Mouse (Mus musculus): ENCODE measurements around the gene Etv6. TPM values are rescaled to one million over a fixed set of nuclear protein-coding genes. Genes with fewer than 3 reads are reported as not detected.
A peak's percentile ranks its signal among the peaks of the same experiment; 100 is the strongest.

Gene Etv6
- polyA plus RNA-seq, 1 experiment from 2014 or later = 12.6 TPM

GRCm38 (mm10) chr6:134243546-134243945 lies 208.0 kb downstream of the Etv6 start:
- peaks cover 5% of the 10 kb centered on the region; the same call in 1 of the 2 replicates for H3K4me1 ChIP-seq (replicated peaks; ENCODE audit: control insufficient read depth, insufficient read depth, low read length)
- peaks cover 18% of the 10 kb centered on the region for H3K36me3 ChIP-seq (ENCODE audit: control insufficient read depth, insufficient read depth, low read length)
- peak; percentile 71 for ATAC-seq (ENCODE audit: low read depth)
- H3K4me2 ChIP-seq (ENCODE audit: low read depth, low read length) = peak overlapping the region; percentile 9; the same call in 1 of the 2 replicates
- H3K27ac ChIP-seq (ENCODE audit: low read length) = peak overlapping the region; percentile 68
- H3K9ac ChIP-seq (ENCODE audit: low read length) = no peak overlapping the region
- 68% methylated on average over 4 of the region's 4 CpGs for WGBS
- no peak overlapping the region for H3K4me3 ChIP-seq (ENCODE audit: low read length)
- H3K9me3 ChIP-seq (ENCODE audit: control insufficient read depth, low read length) = no peaks in the 10 kb centered on the region
- no peaks in the 10 kb centered on the region for H3K27me3 ChIP-seq (ENCODE audit: control insufficient read depth, insufficient read depth, low read depth, low read length)

DNA sequence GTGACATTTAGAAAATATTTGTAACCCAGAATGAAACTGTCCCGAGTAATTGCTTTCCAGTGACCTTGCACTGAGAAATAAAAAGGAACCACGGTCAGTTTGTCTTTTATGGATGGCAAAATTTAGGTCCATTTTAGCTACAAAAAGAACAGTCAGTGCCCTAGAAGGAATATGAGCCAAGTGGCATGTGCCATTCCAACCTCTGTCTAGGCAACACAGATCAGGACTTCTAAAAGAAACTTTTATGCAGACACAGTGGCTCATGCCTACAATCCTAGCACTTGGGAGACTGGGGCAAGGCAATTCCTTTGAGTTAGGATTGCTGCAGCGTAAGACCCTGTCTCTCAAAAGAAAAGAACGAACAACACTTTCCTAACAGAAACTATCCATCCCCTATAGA lies 208.6 kb downstream of the Etv6 start:
- no peaks in the 10 kb centered on the region for H3K9me3 ChIP-seq (ENCODE audit: control insufficient read depth, low read length)
- H3K9ac ChIP-seq (ENCODE audit: low read length) = no peak overlapping the region
- no peak overlapping the region for H3K4me3 ChIP-seq (ENCODE audit: low read length)
- no peak overlapping the region for H3K4me2 ChIP-seq (ENCODE audit: low read depth, low read length)
- H3K27me3 ChIP-seq (ENCODE audit: control insufficient read depth, insufficient read depth, low read depth, low read length) = no peaks in the 10 kb centered on the region
- no peak for ATAC-seq (ENCODE audit: low read depth)
- peaks cover 24% of the 10 kb centered on the region for H3K36me3 ChIP-seq (ENCODE audit: control insufficient read depth, insufficient read depth, low read length)
- WGBS = 88% methylated on average over 4 of the region's 4 CpGs
- peaks cover 5% of the 10 kb centered on the region; the same call in 1 of the 2 replicates for H3K4me1 ChIP-seq (replicated peaks; ENCODE audit: control insufficient read depth, insufficient read depth, low read length)
- peak overlapping the region; percentile 44 for H3K27ac ChIP-seq (ENCODE audit: low read length)

- ATAC-seq (ENCODE audit: low read depth) = no peak
- H3K9ac ChIP-seq (ENCODE audit: low read length) = no peak overlapping the region
- peaks cover 16% of the 10 kb centered on the region for H3K36me3 ChIP-seq (ENCODE audit: control insufficient read depth, insufficient read depth, low read length)
- peaks cover 5% of the 10 kb centered on the region; the same call in 1 of the 2 replicates for H3K4me1 ChIP-seq (replicated peaks; ENCODE audit: control insufficient read depth, insufficient read depth, low read length)
- H3K27me3 ChIP-seq (ENCODE audit: control insufficient read depth, insufficient read depth, low read depth, low read length) = no peaks in the 10 kb centered on the region
- H3K27ac ChIP-seq (ENCODE audit: low read length) = peak overlapping the region; percentile 27; the same call in 1 of the 2 replicates
- WGBS = 36% methylated on average over 2 of the region's 2 CpGs
- H3K4me3 ChIP-seq (ENCODE audit: low read length) = no peak overlapping the region
- no peaks in the 10 kb centered on the region for H3K9me3 ChIP-seq (ENCODE audit: control insufficient read depth, low read length)
- H3K4me2 ChIP-seq (ENCODE audit: low read depth, low read length) = no peak overlapping the region
Measured at GRCm38 (mm10) chr6:134246109-134246508, 210.6 kb downstream of the Etv6 start.

- no peak for ATAC-seq (ENCODE audit: low read depth)
- no peak overlapping the region for H3K4me2 ChIP-seq (ENCODE audit: low read depth, low read length)
- H3K4me1 ChIP-seq (replicated peaks; ENCODE audit: control insufficient read depth, insufficient read depth, low read length) = peaks cover 5% of the 10 kb centered on the region; the same call in 1 of the 2 replicates
- no peak overlapping the region for H3K27ac ChIP-seq (ENCODE audit: low read length)
- no peak overlapping the region for H3K4me3 ChIP-seq (ENCODE audit: low read length)
- no peak overlapping the region for H3K9ac ChIP-seq (ENCODE audit: low read length)
- 76% methylated on average over 9 of the region's 9 CpGs for WGBS
- H3K36me3 ChIP-seq (ENCODE audit: control insufficient read depth, insufficient read depth, low read length) = peaks cover 12% of the 10 kb centered on the region
- H3K27me3 ChIP-seq (ENCODE audit: control insufficient read depth, insufficient read depth, low read depth, low read length) = no peaks in the 10 kb centered on the region
- no peaks in the 10 kb centered on the region for H3K9me3 ChIP-seq (ENCODE audit: control insufficient read depth, low read length)
Measured at GRCm38 (mm10) chr6:134247324-134247723, 211.8 kb downstream of the Etv6 start.

DNA sequence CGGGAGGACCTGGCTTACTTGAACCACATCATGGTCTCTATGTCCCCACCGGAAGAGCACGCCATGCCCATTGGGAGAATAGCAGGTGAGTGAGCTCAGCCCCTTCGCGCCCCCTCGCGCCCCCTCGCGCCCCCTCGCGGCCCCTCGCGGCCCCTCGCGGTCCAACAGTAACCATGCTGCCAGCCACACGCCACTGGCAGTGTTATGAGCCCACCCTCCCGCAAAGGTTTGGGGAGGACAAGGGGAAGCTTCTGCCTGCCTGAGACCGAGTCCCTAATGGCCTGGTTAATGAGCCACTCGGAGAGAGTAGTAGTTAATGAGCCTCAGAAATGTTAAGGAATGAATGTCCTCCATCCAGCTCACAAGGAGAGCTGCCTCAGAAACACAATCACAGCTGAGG lies 213.2 kb downstream of the Etv6 start:
- Histone ChIP-seq H3K4me2 (ENCODE audit: low read depth, low read length) (no peak overlapping the region), H3K36me3 (ENCODE audit: control insufficient read depth, insufficient read depth, low read length) (peaks cover 12% of the 10 kb centered on the region), H3K9ac (ENCODE audit: low read length) (no peak overlapping the region), H3K4me1 (replicated peaks; ENCODE audit: control insufficient read depth, insufficient read depth, low read length) (peaks cover 5% of the 10 kb centered on the region; the same call in 1 of the 2 replicates), H3K27me3 (ENCODE audit: control insufficient read depth, insufficient read depth, low read depth, low read length) (no peaks in the 10 kb centered on the region), H3K27ac (ENCODE audit: low read length) (no peak overlapping the region), H3K9me3 (ENCODE audit: control insufficient read depth, low read length) (no peaks in the 10 kb centered on the region), H3K4me3 (ENCODE audit: low read length) (no peak overlapping the region)
- WGBS = 89% methylated on average over 19 of the region's 19 CpGs
- ATAC-seq (ENCODE audit: low read depth) = no peak

- no peak overlapping the region for H3K27ac ChIP-seq (ENCODE audit: low read length)
- H3K27me3 ChIP-seq (ENCODE audit: control insufficient read depth, insufficient read depth, low read depth, low read length) = no peaks in the 10 kb centered on the region
- H3K4me2 ChIP-seq (ENCODE audit: low read depth, low read length) = no peak overlapping the region
- WGBS = 54% methylated on average over 5 of the region's 5 CpGs
- peaks cover 5% of the 10 kb centered on the region for H3K4me1 ChIP-seq (replicated peaks; ENCODE audit: control insufficient read depth, insufficient read depth, low read length)
- H3K4me3 ChIP-seq (ENCODE audit: low read length) = no peak overlapping the region
- ATAC-seq (ENCODE audit: low read depth) = no peak
- no peak overlapping the region for H3K9ac ChIP-seq (ENCODE audit: low read length)
- no peaks in the 10 kb centered on the region for H3K9me3 ChIP-seq (ENCODE audit: control insufficient read depth, low read length)
- H3K36me3 ChIP-seq (ENCODE audit: control insufficient read depth, insufficient read depth, low read length) = peaks cover 12% of the 10 kb centered on the region
Measured at GRCm38 (mm10) chr6:134250764-134251163, 215.3 kb downstream of the Etv6 start.

DNA sequence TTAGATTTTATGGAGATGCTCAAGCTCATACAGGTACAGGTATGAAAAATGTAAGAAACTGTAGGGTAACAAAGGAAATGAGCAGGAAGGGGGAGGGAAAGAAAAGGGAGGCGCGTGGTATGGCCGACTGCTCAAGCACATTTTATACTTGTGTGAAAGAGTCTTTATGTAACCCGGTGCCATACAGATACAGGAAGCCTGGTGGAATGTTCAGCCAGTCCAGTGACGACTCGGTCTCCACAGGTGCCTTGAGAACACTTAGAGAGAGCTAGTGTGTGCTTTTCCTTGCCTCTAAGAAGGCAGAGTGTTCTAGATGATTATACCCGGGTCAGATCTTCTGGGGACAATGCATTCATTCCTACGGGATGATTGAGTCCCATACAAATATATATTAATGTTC lies 215.9 kb downstream of the Etv6 start:
- H3K4me1 ChIP-seq (replicated peaks; ENCODE audit: control insufficient read depth, insufficient read depth, low read length) = peaks cover 7% of the 10 kb centered on the region
- no peaks in the 10 kb centered on the region for H3K9me3 ChIP-seq (ENCODE audit: control insufficient read depth, low read length)
- H3K4me2 ChIP-seq (ENCODE audit: low read depth, low read length) = no peak overlapping the region
- no peak overlapping the region for H3K27ac ChIP-seq (ENCODE audit: low read length)
- ATAC-seq (ENCODE audit: low read depth) = peak; percentile 64; the same call in 1 of the 2 replicates
- no peak overlapping the region for H3K4me3 ChIP-seq (ENCODE audit: low read length)
- no peaks in the 10 kb centered on the region for H3K27me3 ChIP-seq (ENCODE audit: control insufficient read depth, insufficient read depth, low read depth, low read length)
- no peak overlapping the region for H3K9ac ChIP-seq (ENCODE audit: low read length)
- WGBS = 68% methylated on average over 8 of the region's 8 CpGs
- H3K36me3 ChIP-seq (ENCODE audit: control insufficient read depth, insufficient read depth, low read length) = peaks cover 12% of the 10 kb centered on the region

- no peak overlapping the region for H3K4me2 ChIP-seq (ENCODE audit: low read depth, low read length)
- H3K9me3 ChIP-seq (ENCODE audit: control insufficient read depth, low read length) = no peaks in the 10 kb centered on the region
- peaks cover 12% of the 10 kb centered on the region for H3K36me3 ChIP-seq (ENCODE audit: control insufficient read depth, insufficient read depth, low read length)
- no peak overlapping the region for H3K27ac ChIP-seq (ENCODE audit: low read length)
- no peak overlapping the region for H3K9ac ChIP-seq (ENCODE audit: low read length)
- no peak for ATAC-seq (ENCODE audit: low read depth)
- peaks cover 10% of the 10 kb centered on the region for H3K4me1 ChIP-seq (replicated peaks; ENCODE audit: control insufficient read depth, insufficient read depth, low read length)
- no peak overlapping the region for H3K4me3 ChIP-seq (ENCODE audit: low read length)
- 80% methylated on average over 8 of the region's 8 CpGs for WGBS
- H3K27me3 ChIP-seq (ENCODE audit: control insufficient read depth, insufficient read depth, low read depth, low read length) = no peaks in the 10 kb centered on the region
Measured at GRCm38 (mm10) chr6:134252081-134252755, 216.7 kb downstream of the Etv6 start.

- 0 out of 2 replicates have a peak overlapping the region, but pooled peaks have one; percentile 33 for H3K27ac ChIP-seq (ENCODE audit: low read length)
- H3K9ac ChIP-seq (ENCODE audit: low read length) = no peak overlapping the region
- no peak overlapping the region for H3K4me2 ChIP-seq (ENCODE audit: low read depth, low read length)
- ATAC-seq (ENCODE audit: low read depth) = peak; percentile 37; the same call in 1 of the 2 replicates
- H3K36me3 ChIP-seq (ENCODE audit: control insufficient read depth, insufficient read depth, low read length) = peaks cover 6% of the 10 kb centered on the region; the same call in 1 of the 2 replicates
- 52% methylated on average over 3 of the region's 3 CpGs for WGBS
- H3K9me3 ChIP-seq (ENCODE audit: control insufficient read depth, low read length) = no peaks in the 10 kb centered on the region
- H3K4me1 ChIP-seq (replicated peaks; ENCODE audit: control insufficient read depth, insufficient read depth, low read length) = peaks cover 10% of the 10 kb centered on the region
- no peaks in the 10 kb centered on the region for H3K27me3 ChIP-seq (ENCODE audit: control insufficient read depth, insufficient read depth, low read depth, low read length)
- no peak overlapping the region for H3K4me3 ChIP-seq (ENCODE audit: low read length)
Measured at GRCm38 (mm10) chr6:134256369-134256768, 220.9 kb downstream of the Etv6 start.
